15 mouse cellular contexts compared by ENCODE assay signal in genomic region chr6:146113085-146113484, GRCm38 (mm10).
DNase-seq lines count a peak whose midpoint lies in the region; ATAC-seq lines count a peak whose summit lies in the region.
"Had no signal": no experiment of that assay in that cellular context is flagged by ENCODE, and none has a peak within 500 bp of the region (broad histone marks: within the 10 kb centered on the region; RNA-seq: fewer than 3 reads in every experiment).

No protein-coding gene starts in this region.

- WGBS in hindbrain, embryonic 10.5 days, result 94% methylated on average over 4 of the region's 4 CpGs
- 57% methylated on average over 4 of the region's 4 CpGs for WGBS in hindbrain, embryonic 16.5 days
- WGBS in forebrain, embryonic 14.5 days, result 76% methylated on average over 4 of the region's 4 CpGs
- 81% methylated on average over 4 of the region's 4 CpGs for WGBS in heart, embryonic 12.5 days

- H3K4me1 ChIP-seq in hindbrain, embryonic 10.5 days (replicated peaks), result peaks cover 59% of the 10 kb centered on the region
- peaks cover 20% of the 10 kb centered on the region for H3K4me1 ChIP-seq in hindbrain, embryonic 16.5 days (ENCODE audit: control insufficient read depth, insufficient read depth, low read depth, low read length)
- H3K4me1 ChIP-seq in forebrain, embryonic 14.5 days (ENCODE audit: control insufficient read depth, insufficient read depth, low read length), result peaks cover 19% of the 10 kb centered on the region
- H3K4me1 ChIP-seq in heart, embryonic 12.5 days (replicated peaks), result peaks cover 35% of the 10 kb centered on the region
- H3K4me1 ChIP-seq: liver, embryonic 13.5 days had no signal

- no peak overlapping the region for H3K4me2 ChIP-seq in hindbrain, embryonic 16.5 days (ENCODE audit: low read length)
- H3K4me2 ChIP-seq in forebrain, embryonic 14.5 days (ENCODE audit: low read length), result no peak overlapping the region
- H3K4me2 ChIP-seq in heart, embryonic 12.5 days, result no peak overlapping the region
- H3K4me2 ChIP-seq: liver, embryonic 13.5 days had no signal

- DNase-seq in hindbrain, embryonic 10.5 days (ENCODE audit: low spot score), result no peak
- peak; percentile 21 for DNase-seq in 416B (ENCODE audit: low read depth)
- DNase-seq in forebrain, embryonic 14.5 days (ENCODE audit: low spot score), result peak; percentile 39
- DNase-seq in lung, postnatal 4 days, result peak; percentile 27 to 32
- no peak for DNase-seq in thymus, postnatal 0 days (ENCODE audit: low spot score)
- DNase-seq: cerebellum, postnatal 25 days; heart, postnatal 36 days; kidney, postnatal 10 days; liver, embryonic 13.5 days; thymus, postnatal 25 days had no signal

- H3K27ac ChIP-seq in hindbrain, embryonic 10.5 days, result peak overlapping the region; percentile 88
- H3K27ac ChIP-seq in hindbrain, embryonic 16.5 days (ENCODE audit: low read depth, low read length), result no peak overlapping the region
- H3K27ac ChIP-seq in forebrain, embryonic 14.5 days (ENCODE audit: low read depth, low read length), result no peak overlapping the region
- H3K27ac ChIP-seq in heart, embryonic 12.5 days (ENCODE audit: poor library complexity, severe bottlenecking), result no peak overlapping the region
- H3K27ac ChIP-seq: left cerebral cortex, adult 2 months; liver, embryonic 13.5 days had no signal

- H3K9ac ChIP-seq in hindbrain, embryonic 16.5 days (ENCODE audit: low read depth, low read length), result no peak overlapping the region
- H3K9ac ChIP-seq in forebrain, embryonic 14.5 days (ENCODE audit: low read length), result no peak overlapping the region
- H3K9ac ChIP-seq in heart, embryonic 12.5 days, result no peak overlapping the region
- H3K9ac ChIP-seq: liver, embryonic 13.5 days had no signal

- H3K9me3 ChIP-seq in hindbrain, embryonic 10.5 days, result no peaks in the 10 kb centered on the region
- H3K9me3 ChIP-seq in hindbrain, embryonic 16.5 days (ENCODE audit: control insufficient read depth, low read length), result no peaks in the 10 kb centered on the region
- H3K9me3 ChIP-seq in forebrain, embryonic 14.5 days (replicated peaks; ENCODE audit: control insufficient read depth, low read length), result no peaks in the 10 kb centered on the region
- H3K9me3 ChIP-seq in heart, embryonic 12.5 days (replicated peaks), result no peaks in the 10 kb centered on the region
- H3K9me3 ChIP-seq: liver, embryonic 13.5 days had no signal

- no peak overlapping the region for H3K4me3 ChIP-seq in hindbrain, embryonic 10.5 days
- no peak overlapping the region for H3K4me3 ChIP-seq in hindbrain, embryonic 16.5 days (ENCODE audit: low read length)
- H3K4me3 ChIP-seq in forebrain, embryonic 14.5 days (ENCODE audit: low read depth, low read length), result no peak overlapping the region
- no peak overlapping the region for H3K4me3 ChIP-seq in heart, embryonic 12.5 days
- H3K4me3 ChIP-seq: erythroblast, embryonic 14.5 days; left cerebral cortex, adult 2 months; liver, embryonic 13.5 days had no signal

- no peak for ATAC-seq in hindbrain, embryonic 16.5 days
- peak; percentile 27; the same call in 1 of the 2 replicates for ATAC-seq in forebrain, embryonic 14.5 days
- no peak for ATAC-seq in CD4-positive, CD25-positive, alpha-beta regulatory T cell, adult 4 months
- no peak for ATAC-seq in heart, embryonic 12.5 days (ENCODE audit: insufficient number of reproducible peaks, low FRiP score)

- H3K36me3 ChIP-seq in hindbrain, embryonic 10.5 days, result no peaks in the 10 kb centered on the region
- no peaks in the 10 kb centered on the region for H3K36me3 ChIP-seq in hindbrain, embryonic 16.5 days (ENCODE audit: control insufficient read depth, insufficient read depth, low read length)
- no peaks in the 10 kb centered on the region for H3K36me3 ChIP-seq in forebrain, embryonic 14.5 days (ENCODE audit: control insufficient read depth, insufficient read depth, low read length)
- H3K36me3 ChIP-seq in heart, embryonic 12.5 days, result peaks cover 11% of the 10 kb centered on the region; the same call in 1 of the 2 replicates
- H3K36me3 ChIP-seq: liver, embryonic 13.5 days had no signal

- no peaks in the 10 kb centered on the region for H3K27me3 ChIP-seq in hindbrain, embryonic 10.5 days (ENCODE audit: insufficient read depth, poor library complexity, severe bottlenecking)
- H3K27me3 ChIP-seq in hindbrain, embryonic 16.5 days (replicated peaks; ENCODE audit: control insufficient read depth, insufficient read depth, low read length), result no peaks in the 10 kb centered on the region
- H3K27me3 ChIP-seq in forebrain, embryonic 14.5 days (replicated peaks; ENCODE audit: control insufficient read depth, insufficient read depth, low read length), result no peaks in the 10 kb centered on the region
- H3K27me3 ChIP-seq in heart, embryonic 12.5 days (replicated peaks), result no peaks in the 10 kb centered on the region
- H3K27me3 ChIP-seq: liver, embryonic 13.5 days had no signal

Comparison
In these comparisons a context has a peak if more than half of its experiments do, and no peak if none do; other contexts are left out.
1. DNase-seq: peak in 416B (single experiment), forebrain, embryonic 14.5 days (single experiment) and lung, postnatal 4 days (2 of 2); none in hindbrain, embryonic 10.5 days (single experiment) and thymus, postnatal 0 days (single experiment).